Mouse (Mus musculus) E14TG2a.4 (cell line): ENCODE measurements around the gene Ngfr.

Experiments used
- H3K27me3 ChIP-seq: 2 replicates; pipeline ENCODE4 v1.6.1; 2014; ENCODE audit warnings: low read length, control low read depth; ENCODE audit not compliant: insufficient read depth
- H3K36me3 ChIP-seq: 2 replicates; pipeline ENCODE4 v1.6.1; 2014; ENCODE audit warnings: low read length, control low read depth; ENCODE audit not compliant: insufficient read depth
- H3K4me1 ChIP-seq: replicated peaks from 2 replicates; pipeline ENCODE4 v1.6.1; 2014; ENCODE audit warnings: low read depth, low read length, control low read depth
- H3K4me3 ChIP-seq: replicated peaks from 2 replicates; pipeline ENCODE4 v1.5.1; 2014; ENCODE audit warnings: mild to moderate bottlenecking, low read length
- H3K9me3 ChIP-seq: 2 replicates; pipeline ENCODE4 v1.6.1; 2014; ENCODE audit warnings: low read length, control low read depth
- CTCF ChIP-seq: conservative IDR thresholded peaks from 2 replicates; pipeline ENCODE4 v1.5.1; 2014; ENCODE audit warnings: low read length
- NANOG ChIP-seq: IDR thresholded peaks from 2 replicates; pipeline ENCODE4 v1.6.1; 2014; ENCODE audit warnings: borderline replicate concordance, low read length, mixed read lengths
- POU5F1 ChIP-seq: IDR thresholded peaks from 2 replicates; pipeline ENCODE4 v1.6.1; 2014; ENCODE audit warnings: low read length, borderline replicate concordance

Ngfr gene

GRCm38 (mm10) chr11:95589195-95589594 is 1.7 kb upstream of the Ngfr start:
- peaks cover 78% of the 10 kb centered on the region for H3K4me1 ChIP-seq
- no peaks in the 10 kb centered on the region for H3K9me3 ChIP-seq
- TF ChIP-seq CTCF, result no peak
- TF ChIP-seq NANOG, result no peak

GRCm38 (mm10) chr11:95586751-95587422 is 648 bp downstream of the Ngfr start:
- peaks cover 72% of the 10 kb centered on the region for H3K27me3 ChIP-seq
- 0 out of 2 replicates have a peak, but pooled peaks cover 7% of the 10 kb centered on the region for H3K36me3 ChIP-seq
- TF ChIP-seq CTCF, result no peak
- TF ChIP-seq NANOG, result no peak
- no peak for TF ChIP-seq POU5F1
- H3K4me3 ChIP-seq, result peak overlapping the region; percentile 82
- peaks cover 80% of the 10 kb centered on the region for H3K4me1 ChIP-seq
- no peaks in the 10 kb centered on the region for H3K9me3 ChIP-seq

More at GRCm38 (mm10) chr11:95589195-95589594, 1.7 kb upstream of the Ngfr start:
- H3K4me3 ChIP-seq, result no peak overlapping the region
- H3K27me3 ChIP-seq, result peaks cover 74% of the 10 kb centered on the region
- no peaks in the 10 kb centered on the region for H3K36me3 ChIP-seq

GRCm38 (mm10) chr11:95586184-95586583 is 1.4 kb downstream of the Ngfr start:
- 0 out of 2 replicates have a peak, but pooled peaks cover 7% of the 10 kb centered on the region for H3K36me3 ChIP-seq
- peak overlapping the region; percentile 82 for H3K4me3 ChIP-seq
- no peaks in the 10 kb centered on the region for H3K9me3 ChIP-seq
- TF ChIP-seq CTCF, result peak; percentile 83
- no peak for TF ChIP-seq NANOG
- peaks cover 74% of the 10 kb centered on the region for H3K27me3 ChIP-seq
- H3K4me1 ChIP-seq, result peaks cover 87% of the 10 kb centered on the region

- H3K4me3 ChIP-seq, result peak overlapping the region; percentile 82
- H3K9me3 ChIP-seq, result no peaks in the 10 kb centered on the region
- 0 out of 2 replicates have a peak, but pooled peaks cover 10% of the 10 kb centered on the region for H3K36me3 ChIP-seq
- no peak for TF ChIP-seq CTCF
- TF ChIP-seq NANOG, result no peak
- no peak for TF ChIP-seq POU5F1
- peaks cover 73% of the 10 kb centered on the region for H3K27me3 ChIP-seq
- peaks cover 89% of the 10 kb centered on the region for H3K4me1 ChIP-seq
These were observed 1.9 kb downstream of the Ngfr start for GRCm38 (mm10) chr11:95585684-95586083.

- TF ChIP-seq CTCF, result no peak
- no peak for TF ChIP-seq NANOG
- TF ChIP-seq POU5F1, result no peak
- Histone ChIP-seq H3K36me3 (peaks cover 14% of the 10 kb centered on the region), H3K27me3 (peaks cover 73% of the 10 kb centered on the region), H3K4me1 (peaks cover 91% of the 10 kb centered on the region), H3K4me3 (peak overlapping the region; percentile 82), H3K9me3 (no peaks in the 10 kb centered on the region)
These were observed 2.3 kb downstream of the Ngfr start for GRCm38 (mm10) chr11:95585281-95585680.

GRCm38 (mm10) chr11:95584651-95585050 is 2.9 kb downstream of the Ngfr start:
- H3K4me1 ChIP-seq, result peaks cover 95% of the 10 kb centered on the region
- peaks cover 20% of the 10 kb centered on the region for H3K36me3 ChIP-seq
- peaks cover 79% of the 10 kb centered on the region for H3K27me3 ChIP-seq
- peak overlapping the region; percentile 82 for H3K4me3 ChIP-seq
- TF ChIP-seq NANOG, result no peak
- no peak for TF ChIP-seq CTCF
- TF ChIP-seq POU5F1, result no peak
- H3K9me3 ChIP-seq, result no peaks in the 10 kb centered on the region

- Histone ChIP-seq H3K4me1 (peaks cover 95% of the 10 kb centered on the region), H3K27me3 (peaks cover 83% of the 10 kb centered on the region), H3K4me3 (0 out of 2 replicates have a peak overlapping the region, but pooled peaks have one; percentile 4), H3K9me3 (no peaks in the 10 kb centered on the region), H3K36me3 (peaks cover 32% of the 10 kb centered on the region)
- TF ChIP-seq POU5F1, result no peak
- no peak for TF ChIP-seq CTCF
- TF ChIP-seq NANOG, result no peak
These were observed 4.1 kb downstream of the Ngfr start for GRCm38 (mm10) chr11:95583396-95583795.

GRCm38 (mm10) chr11:95582193-95582592 is 5.3 kb downstream of the Ngfr start:
- peaks cover 36% of the 10 kb centered on the region for H3K36me3 ChIP-seq
- TF ChIP-seq CTCF (no peak), POU5F1 (no peak), NANOG (no peak)
- no peaks in the 10 kb centered on the region for H3K9me3 ChIP-seq
- H3K4me1 ChIP-seq, result peaks cover 97% of the 10 kb centered on the region
- H3K4me3 ChIP-seq, result no peak overlapping the region
- peaks cover 88% of the 10 kb centered on the region for H3K27me3 ChIP-seq
